Mouse (Mus musculus): Measurements from ENCODE around the gene Myom1. TPM values are rescaled to one million over a fixed set of nuclear protein-coding genes. Genes with fewer than 3 reads are reported as not detected.

Gene Myom1
- total RNA-seq, 2 experiments from 2014 or later = 1.0 to 9.2 TPM

- ATAC-seq (replicated peaks; ENCODE audit: low FRiP score, low TSS enrichment, poor library complexity, severe bottlenecking) = no peak
Measured at GRCm38 (mm10) chr17:71159720-71160119, 157.3 kb downstream of the Myom1 start.

- no peak for ATAC-seq (replicated peaks; ENCODE audit: low FRiP score, low TSS enrichment, poor library complexity, severe bottlenecking)
Measured at GRCm38 (mm10) chr17:71160244-71160995, 158.0 kb downstream of the Myom1 start.

- no peak for ATAC-seq (replicated peaks; ENCODE audit: low FRiP score, low TSS enrichment, poor library complexity, severe bottlenecking)
Measured at GRCm38 (mm10) chr17:71164991-71165390, 162.6 kb downstream of the Myom1 start.

GRCm38 (mm10) chr17:71168205-71168815, 165.9 kb downstream of the Myom1 start:
- ATAC-seq (replicated peaks; ENCODE audit: low FRiP score, low TSS enrichment, poor library complexity, severe bottlenecking) = peak; percentile 48; the same call in 1 of the 2 replicates

GRCm38 (mm10) chr17:71168846-71169245, 166.4 kb downstream of the Myom1 start:
- ATAC-seq (replicated peaks; ENCODE audit: low FRiP score, low TSS enrichment, poor library complexity, severe bottlenecking) = no peak

- no peak for ATAC-seq (replicated peaks; ENCODE audit: low FRiP score, low TSS enrichment, poor library complexity, severe bottlenecking)
Measured at GRCm38 (mm10) chr17:71169639-71170038, 167.2 kb downstream of the Myom1 start.

- peak; percentile 39; the same call in 1 of the 2 replicates for ATAC-seq (replicated peaks; ENCODE audit: low FRiP score, low TSS enrichment, poor library complexity, severe bottlenecking)
Measured at GRCm38 (mm10) chr17:71171161-71171560, 168.7 kb downstream of the Myom1 start.

Other genes with a start within 250 kb of the Myom1 start
- gene Tgif1, start 149.1 kb upstream of the Myom1 start, total RNA-seq (2014; fragmentation: Nextera tagmentation) = 43.6 and 50.7 TPM in 2 replicates
- gene Tgif1, start 149.1 kb upstream of the Myom1 start, total RNA-seq (2017) = 25.0 and 30.1 TPM in 2 replicates
- 185 and 246 TPM in 2 replicates for gene Myl12a, start 245 bp downstream of the Myom1 start, total RNA-seq (2014; fragmentation: Nextera tagmentation)
- gene Myl12a, start 245 bp downstream of the Myom1 start, total RNA-seq (2017) = 162 and 168 TPM in 2 replicates
- gene Lpin2, start 179.9 kb downstream of the Myom1 start, total RNA-seq (2014; fragmentation: Nextera tagmentation) = 119 and 153 TPM in 2 replicates
- gene Lpin2, start 179.9 kb downstream of the Myom1 start, total RNA-seq (2017) = 129 and 139 TPM in 2 replicates